Comparison of ENCODE assay signal across 8 mouse cellular contexts in the genomic region with DNA sequence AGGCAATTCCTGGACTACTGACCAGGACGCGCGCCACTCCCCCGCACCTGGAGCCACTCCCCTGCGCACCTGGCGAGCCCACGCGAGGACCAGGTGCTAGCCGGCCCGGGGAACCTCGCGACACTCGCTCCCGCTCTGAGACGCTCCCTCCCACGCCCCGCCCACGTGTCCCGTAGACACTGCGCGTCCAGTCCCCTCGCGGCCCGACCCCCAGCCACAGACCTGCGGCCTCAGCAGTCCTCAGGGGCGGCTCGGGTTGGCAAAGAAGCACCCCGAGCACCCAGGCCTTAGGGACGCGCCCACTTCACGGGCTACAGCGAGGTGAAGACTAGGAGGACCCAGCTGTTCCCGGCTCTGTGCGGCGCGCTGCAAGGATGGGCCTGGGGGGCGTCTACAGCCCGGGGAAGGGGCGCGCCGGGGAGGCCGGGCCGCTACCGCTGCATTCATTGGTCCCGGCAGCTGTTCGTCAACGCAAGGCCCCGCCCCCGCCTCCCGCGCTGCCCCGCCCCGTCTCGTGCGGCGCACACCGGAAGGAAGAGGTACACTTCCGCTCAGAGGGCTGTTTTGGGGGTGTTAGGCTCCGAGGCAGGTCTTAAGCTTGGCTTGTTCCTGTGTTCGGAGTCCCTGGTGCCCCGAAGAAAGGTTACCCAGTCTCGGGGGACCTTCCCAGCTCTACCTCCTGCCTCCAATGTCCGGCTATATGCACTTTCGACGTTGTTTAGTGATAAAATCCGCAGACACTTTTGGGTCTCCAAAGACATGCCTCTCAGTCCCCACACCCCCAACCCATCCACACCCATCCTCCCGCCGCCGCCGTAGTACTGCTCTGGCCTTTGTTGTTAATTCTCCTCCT. TPM values are rescaled to one million over a fixed set of nuclear protein-coding genes. Genes with fewer than 3 reads are reported as not detected.
DNase-seq lines count a peak whose midpoint lies in the region; ATAC-seq and TF ChIP-seq lines count a peak whose summit lies in the region.

A gene (minus strand): TSS at position 422 of the 853 bp plus-strand sequence.

- H3K27ac ChIP-seq in ES-Bruce4 (ENCODE audit: insufficient read depth, low read length) = no peak within 1 kb of the TSS
- H3K27ac ChIP-seq in forebrain, embryonic 12.5 days = peak within 1 kb of the TSS; percentile 75
- no peak within 1 kb of the TSS for H3K27ac ChIP-seq in heart, postnatal 0 days (ENCODE audit: low read depth)
- H3K27ac ChIP-seq in liver, embryonic 16.5 days (ENCODE audit: low read length) = peak within 1 kb of the TSS; percentile 29; the same call in 1 of the 2 replicates
- H3K27ac ChIP-seq in neural tube, embryonic 13.5 days (replicated peaks) = peak within 1 kb of the TSS; percentile 67
- peak within 1 kb of the TSS; percentile 79 for H3K27ac ChIP-seq in testis, adult 2 months (ENCODE audit: control insufficient read depth, insufficient read depth, low read depth, low read length)

- H3K4me2 ChIP-seq in forebrain, embryonic 12.5 days = peak within 1 kb of the TSS; percentile 97
- peak within 1 kb of the TSS; percentile 100 for H3K4me2 ChIP-seq in heart, postnatal 0 days (ENCODE audit: low read depth, low read length)
- H3K4me2 ChIP-seq in liver, embryonic 16.5 days (ENCODE audit: low read depth, low read length) = peak within 1 kb of the TSS; percentile 89
- H3K4me2 ChIP-seq in neural tube, embryonic 13.5 days = peak within 1 kb of the TSS; percentile 99

- no peak for TF ChIP-seq CTCF in ES-Bruce4 (IDR thresholded peaks at IDR 0.05; ENCODE audit: low read depth, low read length)
- no peak for TF ChIP-seq CTCF in heart, postnatal 0 days (IDR thresholded peaks at IDR 0.05; ENCODE audit: low read depth)
- no peak for TF ChIP-seq CTCF in testis, adult 2 months (IDR thresholded peaks at IDR 0.05; ENCODE audit: control insufficient read depth, insufficient read depth, insufficient replicate concordance, low read depth, low read length)

- TF ChIP-seq EP300 in ES-Bruce4 (IDR thresholded peaks at IDR 0.05; ENCODE audit: insufficient read depth, low read depth, low read length) = no peak
- no peak for TF ChIP-seq EP300 in heart, postnatal 0 days (IDR thresholded peaks at IDR 0.05; ENCODE audit: low read depth)

- WGBS in forebrain, embryonic 12.5 days = 1% methylated on average over 70 of the region's 70 CpGs
- WGBS in heart, postnatal 0 days = 2% methylated on average over 70 of the region's 70 CpGs
- WGBS in liver, embryonic 16.5 days (ENCODE audit: insufficient replicate concordance) = under 1% methylated on average over 70 of the region's 70 CpGs
- WGBS in neural tube, embryonic 13.5 days = 1% methylated on average over 68 of the region's 70 CpGs

- peak; percentile 70 for DNase-seq in c-Kit-positive CD71-positive TER-119-positive erythroid progenitor cells, embryonic 14.5 days (ENCODE audit: low spot score)
- peak; percentile 66 for DNase-seq in heart, postnatal 0 days (ENCODE audit: low spot score)
- DNase-seq in kidney, postnatal 36 days = peak; percentile 79 to 90

- no peak for TF ChIP-seq POLR2A in ES-Bruce4 (IDR thresholded peaks at IDR 0.05; ENCODE audit: insufficient read depth, low read length)
- peak; percentile 78 for TF ChIP-seq POLR2A in testis, adult 2 months (IDR thresholded peaks at IDR 0.05; ENCODE audit: control insufficient read depth, low read depth, low read length)

- no peaks in the 10 kb centered on the region for H3K9me3 ChIP-seq in ES-Bruce4 (replicated peaks; ENCODE audit: control insufficient read depth, insufficient read depth, low read length, poor library complexity, severe bottlenecking)
- H3K9me3 ChIP-seq in forebrain, embryonic 12.5 days = no peaks in the 10 kb centered on the region
- no peaks in the 10 kb centered on the region for H3K9me3 ChIP-seq in heart, postnatal 0 days (replicated peaks; ENCODE audit: control insufficient read depth, low read length)
- H3K9me3 ChIP-seq in liver, embryonic 16.5 days (replicated peaks; ENCODE audit: control insufficient read depth, low read length) = no peaks in the 10 kb centered on the region
- H3K9me3 ChIP-seq in neural tube, embryonic 13.5 days = no peaks in the 10 kb centered on the region

- H3K36me3 ChIP-seq in ES-Bruce4 (ENCODE audit: control insufficient read depth, insufficient read depth, low read length, poor library complexity, severe bottlenecking) = no peaks in the 10 kb centered on the region
- H3K36me3 ChIP-seq in forebrain, embryonic 12.5 days (replicated peaks) = peaks cover 18% of the 10 kb centered on the region
- 0 out of 2 replicates have a peak, but pooled peaks cover 3% of the 10 kb centered on the region for H3K36me3 ChIP-seq in heart, postnatal 0 days (replicated peaks; ENCODE audit: control insufficient read depth, insufficient read depth, low read length)
- H3K36me3 ChIP-seq in liver, embryonic 16.5 days (ENCODE audit: control insufficient read depth, insufficient read depth) = peaks cover 4% of the 10 kb centered on the region
- peaks cover 20% of the 10 kb centered on the region for H3K36me3 ChIP-seq in neural tube, embryonic 13.5 days
- no peaks in the 10 kb centered on the region for H3K36me3 ChIP-seq in testis, adult 2 months (ENCODE audit: control insufficient read depth, insufficient read depth, low read length)

- peak within 1 kb of the TSS; percentile 62 for H3K9ac ChIP-seq in ES-Bruce4 (ENCODE audit: low read depth, poor library complexity, severe bottlenecking)
- peak within 1 kb of the TSS; percentile 80 for H3K9ac ChIP-seq in forebrain, embryonic 12.5 days
- H3K9ac ChIP-seq in heart, postnatal 0 days (replicated peaks; ENCODE audit: low read depth, low read length) = peak within 1 kb of the TSS; percentile 64
- peak within 1 kb of the TSS; percentile 64 for H3K9ac ChIP-seq in liver, embryonic 16.5 days (ENCODE audit: low read depth, low read length)
- H3K9ac ChIP-seq in neural tube, embryonic 13.5 days = peak within 1 kb of the TSS; percentile 86

- H3K27me3 ChIP-seq in ES-Bruce4 (ENCODE audit: control insufficient read depth, insufficient read depth, low read length, poor library complexity, severe bottlenecking) = no peaks in the 10 kb centered on the region
- H3K27me3 ChIP-seq in forebrain, embryonic 12.5 days = peaks cover 10% of the 10 kb centered on the region
- H3K27me3 ChIP-seq in heart, postnatal 0 days (ENCODE audit: control insufficient read depth, insufficient read depth, low read length) = no peaks in the 10 kb centered on the region
- no peaks in the 10 kb centered on the region for H3K27me3 ChIP-seq in liver, embryonic 16.5 days (ENCODE audit: control insufficient read depth, insufficient read depth, low read depth, low read length)
- H3K27me3 ChIP-seq in neural tube, embryonic 13.5 days = no peaks in the 10 kb centered on the region
- no peaks in the 10 kb centered on the region for H3K27me3 ChIP-seq in testis, adult 2 months (ENCODE audit: control insufficient read depth, insufficient read depth, low read length)

- H3K4me1 ChIP-seq in ES-Bruce4 (ENCODE audit: control insufficient read depth, insufficient read depth, low read length) = no peaks in the 10 kb centered on the region
- peaks cover 16% of the 10 kb centered on the region for H3K4me1 ChIP-seq in forebrain, embryonic 12.5 days
- 0 out of 2 replicates have a peak, but pooled peaks cover 9% of the 10 kb centered on the region for H3K4me1 ChIP-seq in heart, postnatal 0 days (ENCODE audit: control insufficient read depth, insufficient read depth)
- peaks cover 5% of the 10 kb centered on the region for H3K4me1 ChIP-seq in liver, embryonic 16.5 days (ENCODE audit: control insufficient read depth, low read depth, low read length)
- H3K4me1 ChIP-seq in neural tube, embryonic 13.5 days (replicated peaks) = peaks cover 25% of the 10 kb centered on the region
- H3K4me1 ChIP-seq in testis, adult 2 months (ENCODE audit: control insufficient read depth, insufficient read depth, low read length) = peaks cover 10% of the 10 kb centered on the region

- H3K4me3 ChIP-seq in ES-Bruce4 (ENCODE audit: low read depth, low read length) = peak within 1 kb of the TSS; percentile 84
- peak within 1 kb of the TSS; percentile 84 for H3K4me3 ChIP-seq in forebrain, embryonic 12.5 days (replicated peaks)
- H3K4me3 ChIP-seq in heart, postnatal 0 days (ENCODE audit: low read depth, low read length) = peak within 1 kb of the TSS; percentile 82
- H3K4me3 ChIP-seq in liver, embryonic 16.5 days (ENCODE audit: low read depth, low read length) = peak within 1 kb of the TSS; percentile 64
- H3K4me3 ChIP-seq in neural tube, embryonic 13.5 days = peak within 1 kb of the TSS; percentile 92
- H3K4me3 ChIP-seq in testis, adult 2 months (ENCODE audit: control insufficient read depth, low read depth, low read length) = peak within 1 kb of the TSS; percentile 97

- peak; percentile 98 for ATAC-seq in forebrain, embryonic 12.5 days (ENCODE audit: low FRiP score)
- peak; percentile 95 for ATAC-seq in heart, postnatal 0 days (ENCODE audit: insufficient read depth, low read depth)
- peak; percentile 91 for ATAC-seq in liver, embryonic 16.5 days (ENCODE audit: low read depth)
- peak; percentile 97 for ATAC-seq in neural tube, embryonic 13.5 days (ENCODE audit: low read depth)

RNA-seq across cellular contexts. Expression of the gene that starts here (rescaled TPM):
- 24.2 and 31.9 TPM in 2 replicates for polyA plus RNA-seq in ES-Bruce4 (2011; ENCODE audit: insufficient read depth, insufficient read length, low read depth, missing spikeins)
- 40.4 and 42.5 TPM in 2 replicates for polyA plus RNA-seq in forebrain, embryonic 12.5 days (2016; fragmentation: Nextera tagmentation; extraction: Ambion mirVana)
- total RNA-seq in heart, postnatal 0 days (2014; rRNA removed; ENCODE audit: low replicate concordance) = 1.1 and 3.4 TPM in 2 replicates
- polyA plus RNA-seq in heart, postnatal 0 days (2015; fragmentation: Nextera tagmentation; extraction: Ambion mirVana) = 4.9 and 5.4 TPM in 2 replicates
- 5.3 and 7.8 TPM in 2 replicates for polyA plus RNA-seq in liver, embryonic 16.5 days (2015; fragmentation: Nextera tagmentation; extraction: Ambion mirVana)
- polyA plus RNA-seq in neural tube, embryonic 13.5 days (2015; fragmentation: Nextera tagmentation; extraction: Ambion mirVana) = 31.1 and 31.9 TPM in 2 replicates
- 4.6 and 4.8 TPM in 2 replicates for polyA plus RNA-seq in testis, adult 2 months (2012; rRNA removed)

Comparison
In these comparisons a context has a peak if more than half of its experiments do, and no peak if none do; other contexts are left out.
1. H3K27ac ChIP-seq: peak in forebrain, embryonic 12.5 days (single experiment), liver, embryonic 16.5 days (single experiment), neural tube, embryonic 13.5 days (single experiment) and testis, adult 2 months (single experiment); none in ES-Bruce4 (single experiment) and heart, postnatal 0 days (single experiment).
2. Peak in every context shown above with its lines, with median percentiles within 50 percentile points of each other: H3K4me3 ChIP-seq, H3K9ac ChIP-seq, DNase-seq, ATAC-seq and H3K4me2 ChIP-seq.